ENCODE assay signal across 8 mouse cellular contexts in genomic region chr5:96912781-96913180, GRCm38 (mm10).
A peak's percentile ranks its signal among the peaks of the same experiment; 100 is the strongest.
DNase-seq lines count a peak whose midpoint lies in the region; ATAC-seq and TF ChIP-seq lines count a peak whose summit lies in the region.
"Had no signal": no experiment of that assay in that cellular context is flagged by ENCODE, and none has a peak within 500 bp of the region (broad histone marks: within the 10 kb centered on the region; RNA-seq: fewer than 3 reads in every experiment).

No protein-coding gene starts in this region.

- TF ChIP-seq CTCF in left cerebral cortex, adult 2 months (IDR thresholded peaks at IDR 0.05) = no peak

- H3K9ac ChIP-seq in heart, embryonic 13.5 days = no peak overlapping the region

- intact Hi-C loops in left cerebral cortex, adult 2 months (cut with DNase I) = no loop called here

- no peaks in the 10 kb centered on the region for H3K27me3 ChIP-seq in heart, embryonic 13.5 days (replicated peaks)

- H3K4me1 ChIP-seq in heart, embryonic 13.5 days = peaks cover 39% of the 10 kb centered on the region

- 59% methylated on average over 4 of the region's 4 CpGs for WGBS in heart, embryonic 13.5 days

- peak overlapping the region; percentile 67; the same call in 1 of the 2 replicates for H3K27ac ChIP-seq in left cerebral cortex, adult 2 months
- peak overlapping the region; percentile 53 for H3K27ac ChIP-seq in heart, embryonic 13.5 days (replicated peaks)

- no peak for ATAC-seq in heart, embryonic 13.5 days (ENCODE audit: extremely low read depth, insufficient number of reproducible peaks, low FRiP score, low TSS enrichment)
- ATAC-seq in megakaryocyte, adult 5-6 weeks (ENCODE audit: poor library complexity, severe bottlenecking) = peak; percentile 8; the same call in 1 of the 2 replicates

- no peak overlapping the region for H3K4me2 ChIP-seq in heart, embryonic 13.5 days

- H3K4me3 ChIP-seq in left cerebral cortex, adult 2 months = no peak overlapping the region
- H3K4me3 ChIP-seq in heart, embryonic 13.5 days = no peak overlapping the region

- H3K9me3 ChIP-seq in heart, embryonic 13.5 days = no peaks in the 10 kb centered on the region

- H3K36me3 ChIP-seq in heart, embryonic 13.5 days = no peaks in the 10 kb centered on the region

- DNase-seq in left cerebral cortex, adult 2 months (ENCODE audit: extremely low spot score in 1 of 2, low spot score in 2 of 2) = no peak
- no peak for DNase-seq in left cerebral cortex, adult 9 months (ENCODE audit: low spot score in 2 of 2)
- DNase-seq in T-cell, adult 2 months (ENCODE audit: low spot score) = peak; percentile 46
- DNase-seq in frontal cortex, postnatal 25 days (ENCODE audit: low spot score in 2 of 2) = no peak
- DNase-seq in adrenal gland, postnatal 4 days (ENCODE audit: low spot score in 2 of 2) = no peak
- DNase-seq: midbrain, embryonic 14.5 days had no signal
